Mouse (Mus musculus): ENCODE results near the gene Fndc3b.

DNA sequence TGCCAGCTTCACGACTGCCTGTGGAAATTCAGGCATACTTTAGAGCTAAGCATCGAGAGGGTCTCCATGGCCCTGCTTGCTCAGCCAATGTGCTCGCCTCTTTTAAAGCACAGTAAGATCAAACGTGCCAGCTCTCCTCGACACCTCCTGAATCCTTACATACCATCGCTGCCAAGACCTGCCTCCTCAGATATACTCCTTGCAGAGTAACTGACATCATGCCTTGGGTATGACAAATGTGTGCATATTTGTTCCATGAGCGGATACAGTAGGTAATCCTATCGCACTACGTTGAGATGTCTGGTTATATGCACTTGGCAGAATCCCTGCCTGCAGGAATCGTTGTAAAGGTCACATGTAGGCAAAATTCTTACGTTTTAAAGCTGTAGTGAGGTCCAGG, 120.3 kb downstream of the Fndc3b start:
- TF ChIP-seq CTCF (IDR thresholded peaks at IDR 0.05; ENCODE audit: control insufficient read depth, insufficient read depth, insufficient read length) (no peak), MAX (IDR thresholded peaks at IDR 0.05) (no peak), MYOD1 (IDR thresholded peaks at IDR 0.05; ENCODE audit: control insufficient read depth, insufficient read length, low read depth) (no peak)

Data from C2C12 (cell line).